Mouse (Mus musculus) CH12.LX (cell line): ENCODE data around the gene Dkkl1. TPM values are rescaled to one million over a fixed set of nuclear protein-coding genes. Genes with fewer than 3 reads are reported as not detected.

Experiments
- DNase-seq: peaks from one replicate; pipeline ENCODE4 v3.0.0-alpha.2; 2013; ENCODE audit errors: extremely low read depth
- H3K27ac ChIP-seq: 2 replicates; pipeline ENCODE4 v1.5.1; 2012; ENCODE audit warnings: low read depth, mild to moderate bottlenecking, control low read depth, moderate library complexity; ENCODE audit not compliant: insufficient read depth
- H3K27me3 ChIP-seq: replicated peaks from 2 replicates; pipeline ENCODE3; 2012; ENCODE audit warnings: inconsistent platforms
- H3K36me3 ChIP-seq, 2 experiments: replicated peaks in 1 of 2; 2 replicates each; pipeline versions ENCODE3 to v1.6.1; 2012; ENCODE audit warnings: inconsistent platforms in 1 of 2, low read length in 1 of 2, mild to moderate bottlenecking in 1 of 2, mixed read lengths in 1 of 2, moderate library complexity in 1 of 2; ENCODE audit not compliant: control insufficient read depth in 1 of 2, insufficient read depth in 1 of 2
- H3K4me1 ChIP-seq, 2 experiments: 2 replicates each; pipeline ENCODE4 v1.6.1; 2012; ENCODE audit warnings: inconsistent platforms in 1 of 2, moderate library complexity in 1 of 2; ENCODE audit not compliant: insufficient read depth in 2 of 2, control insufficient read depth in 1 of 2
- H3K4me2 ChIP-seq: 2 replicates; pipeline ENCODE4 v1.6.1; 2012; ENCODE audit warnings: low read depth, mild to moderate bottlenecking, control low read depth; ENCODE audit not compliant: poor library complexity, insufficient read depth, severe bottlenecking
- H3K4me3 ChIP-seq, 3 experiments: fragments of 150-350 bp in 1 of 3; sonication (generic) in 1 of 3; replicated peaks in 1 of 3; 2 replicates each; pipeline versions ENCODE3 to v1.5.1; 2011 to 2012; ENCODE audit warnings: low read depth in 2 of 3, low read length in 2 of 3, mild to moderate bottlenecking in 2 of 3, moderate library complexity in 2 of 3, control low read depth in 1 of 3, improper control_type of control experiment in 1 of 3, inconsistent platforms in 1 of 3, mixed read lengths in 1 of 3; ENCODE audit not compliant: poor library complexity in 1 of 3
- H3K79me2 ChIP-seq: replicated peaks from 2 replicates; pipeline ENCODE4 v1.6.1; 2012; ENCODE audit warnings: mild to moderate bottlenecking, moderate library complexity; ENCODE audit not compliant: control insufficient read depth, poor library complexity, insufficient read depth, severe bottlenecking; ENCODE audit errors: extremely low read depth
- H3K9ac ChIP-seq: 2 replicates; pipeline ENCODE4 v1.6.1; 2012; ENCODE audit warnings: low read depth, mild to moderate bottlenecking, control low read depth, moderate library complexity; ENCODE audit not compliant: insufficient read depth
- H3K9me3 ChIP-seq: replicated peaks from 2 replicates; pipeline ENCODE3; 2012; ENCODE audit warnings: low read length, inconsistent platforms, mixed read lengths
- CHD2 ChIP-seq: IDR thresholded peaks from 2 replicates; pipeline ENCODE4 v1.6.1; 2011; ENCODE audit warnings: low read length, improper control_type of control experiment
- CTCF ChIP-seq, 2 experiments: IDR thresholded peaks in 1 of 2; conservative IDR thresholded peaks in 1 of 2; 2 replicates each; pipeline ENCODE4 v1.5.1; 2011 to 2012; ENCODE audit warnings: low read depth in 2 of 2, low read length in 2 of 2, improper control_type of control experiment in 1 of 2, inconsistent platforms in 1 of 2, mild to moderate bottlenecking in 1 of 2, moderate library complexity in 1 of 2
- E2F4 ChIP-seq: IDR thresholded peaks from 2 replicates; pipeline ENCODE4 v1.6.1; 2011; ENCODE audit warnings: low read depth, low read length, improper control_type of control experiment; ENCODE audit not compliant: insufficient replicate concordance
- ELF1 ChIP-seq: IDR thresholded peaks from 2 replicates; pipeline ENCODE4 v1.6.1; 2014; ENCODE audit warnings: low read depth, mild to moderate bottlenecking, inconsistent platforms, low read length, improper control_type of control experiment
- GABPA ChIP-seq: IDR thresholded peaks from 2 replicates; pipeline ENCODE4 v1.6.1; 2012; ENCODE audit warnings: low read depth, low read length, improper control_type of control experiment, inconsistent platforms; ENCODE audit not compliant: insufficient replicate concordance
- JUND ChIP-seq: conservative IDR thresholded peaks from 2 replicates; pipeline ENCODE4 v1.6.1; 2011; ENCODE audit warnings: low read depth, low read length, improper control_type of control experiment
- KAT2A ChIP-seq: IDR thresholded peaks from 2 replicates; pipeline ENCODE4 v1.6.1; 2012; ENCODE audit warnings: low read length, improper control_type of control experiment, inconsistent platforms; ENCODE audit not compliant: insufficient replicate concordance
- MAX ChIP-seq: IDR thresholded peaks from 2 replicates; pipeline ENCODE4 v1.6.1; 2011; ENCODE audit warnings: low read length, improper control_type of control experiment
- MAZ ChIP-seq: IDR thresholded peaks from 2 replicates; pipeline ENCODE4 v1.6.1; 2012; ENCODE audit warnings: low read depth, mild to moderate bottlenecking, inconsistent platforms, low read length, improper control_type of control experiment, moderate library complexity
- MEF2A ChIP-seq: IDR thresholded peaks from 2 replicates; pipeline ENCODE4 v1.6.1; 2014; ENCODE audit warnings: low read depth, mild to moderate bottlenecking, inconsistent platforms, low read length, improper control_type of control experiment, borderline replicate concordance
- MXI1 ChIP-seq: IDR thresholded peaks from 2 replicates; pipeline ENCODE4 v1.6.1; 2011; ENCODE audit warnings: mild to moderate bottlenecking, low read depth, low read length, improper control_type of control experiment
- MYC ChIP-seq: IDR thresholded peaks from 2 replicates; pipeline ENCODE4 v1.6.1; 2011; ENCODE audit warnings: low read depth, mild to moderate bottlenecking, improper control_type of control experiment, low read length
- NELFE ChIP-seq: IDR thresholded peaks from 2 replicates; pipeline ENCODE4 v1.6.1; 2011; ENCODE audit warnings: low read depth, low read length, improper control_type of control experiment
- NRF1 ChIP-seq: IDR thresholded peaks from 2 replicates; pipeline ENCODE4 v1.6.1; 2014; ENCODE audit warnings: low read depth, mild to moderate bottlenecking, inconsistent platforms, low read length, improper control_type of control experiment, moderate library complexity
- PAX5 ChIP-seq: IDR thresholded peaks from 2 replicates; pipeline ENCODE4 v1.6.1; 2012; ENCODE audit warnings: low read length, inconsistent platforms, mixed read lengths
- POLR2A ChIP-seq: IDR thresholded peaks from 2 replicates; pipeline ENCODE4 v1.6.1; 2011; ENCODE audit warnings: low read depth, mild to moderate bottlenecking, improper control_type of control experiment, low read length
- RCOR1 ChIP-seq: conservative IDR thresholded peaks from 2 replicates; pipeline ENCODE4 v1.6.1; 2012; ENCODE audit warnings: low read depth, mild to moderate bottlenecking, inconsistent platforms, low read length, improper control_type of control experiment
- SIN3A ChIP-seq: IDR thresholded peaks from 2 replicates; pipeline ENCODE4 v1.6.1; 2012; ENCODE audit warnings: low read length, improper control_type of control experiment, inconsistent platforms
- SMC3 ChIP-seq: IDR thresholded peaks from 2 replicates; pipeline ENCODE4 v1.6.1; 2011; ENCODE audit warnings: low read depth, low read length, improper control_type of control experiment
- TCF12 ChIP-seq: IDR thresholded peaks from 2 replicates; pipeline ENCODE4 v1.6.1; 2014; ENCODE audit warnings: low read depth, mild to moderate bottlenecking, inconsistent platforms, low read length, improper control_type of control experiment
- UBTF ChIP-seq: IDR thresholded peaks from 2 replicates; pipeline ENCODE4 v1.6.1; 2012; ENCODE audit warnings: low read depth, mild to moderate bottlenecking, inconsistent platforms, low read length, improper control_type of control experiment, moderate library complexity
- USF1 ChIP-seq: IDR thresholded peaks from 2 replicates; pipeline ENCODE4 v1.6.1; 2014; ENCODE audit warnings: low read depth, mild to moderate bottlenecking, inconsistent platforms, low read length, improper control_type of control experiment
- ZKSCAN1 ChIP-seq: IDR thresholded peaks from 2 replicates; pipeline ENCODE4 v1.6.1; 2012; ENCODE audit warnings: low read depth, inconsistent platforms, low read length, improper control_type of control experiment, borderline replicate concordance
- dilution Hi-C: fragments of 300-500 bp; cut with MboI; formaldehyde crosslinking; loops from 2 replicates; pipeline ENCODE4 v1.14.3; 2020; ENCODE audit warnings: low sequenced_read_pairs; ENCODE audit not compliant: extremely low pct_unique_long_range_greater_than_20kb, extremely low pct_ligation_motif_present
- in situ Hi-C: fragments of 300-500 bp; cut with MboI; formaldehyde crosslinking; loops from 3 replicates; pipeline ENCODE4 v1.14.3; 2019; ENCODE audit warnings: low sequenced_read_pairs, low pct_ligation_motif_present, low pct_unique_long_range_greater_than_20kb, mixed read lengths
- polyA plus RNA-seq: library from polyadenylated mRNA; unstranded; fragments of >175 nt; gene quantifications from 2 replicates; pipeline ENCODE4 v1.2.1, GENCODE M21; 2012; ENCODE audit warnings: low read depth; ENCODE audit not compliant: insufficient read length
- total RNA-seq, 2 experiments: library from RNA; depleted of rRNA; stranded (reverse); fragments of 300-350 nt in 1 of 2; fragments of >200 nt in 1 of 2; gene quantifications; 2 replicates each; pipeline ENCODE4 v1.2.3; 2012 to 2014

Dkkl1 gene
- total and polyA plus RNA-seq, 3 experiments = 0.24 to 1.6 (median 0.44) TPM

- H3K4me2 ChIP-seq = peak overlapping the region; percentile 56
- no peak overlapping the region for H3K4me3 ChIP-seq
- H3K27ac ChIP-seq = no peak overlapping the region
- H3K79me2 ChIP-seq = no peaks in the 10 kb centered on the region
- no peaks in the 10 kb centered on the region for H3K36me3 ChIP-seq
- in situ Hi-C loops (no loop called here), dilution Hi-C loops (no loop called here)
- H3K9ac ChIP-seq = no peak overlapping the region
- peak; percentile 93 for DNase-seq
- peaks cover 97% of the 10 kb centered on the region for H3K27me3 ChIP-seq
- H3K9me3 ChIP-seq = peaks cover 2% of the 10 kb centered on the region
- TF ChIP-seq MXI1 = peak; percentile 46; the same call in 1 of the 2 replicates
- peak; percentile 76 for TF ChIP-seq NRF1
- TF ChIP-seq E2F4 = no peak
- TF ChIP-seq UBTF = no peak
- peak; percentile 78 for TF ChIP-seq MAX
- TF ChIP-seq RCOR1 = peak; percentile 94
- peak; percentile 40; the same call in 1 of the 2 replicates for TF ChIP-seq TCF12
- no peak for TF ChIP-seq USF1
- no peak for TF ChIP-seq MAZ
- no peak for TF ChIP-seq ZKSCAN1
- no peak for TF ChIP-seq PAX5
- TF ChIP-seq SIN3A = peak; percentile 42; the same call in 1 of the 2 replicates
- TF ChIP-seq JUND = no peak
- peak; percentile 69 for TF ChIP-seq POLR2A
- peak; percentile 33; the same call in 1 of the 2 replicates for TF ChIP-seq NELFE
- no peak for TF ChIP-seq ELF1
- TF ChIP-seq MYC = no peak
- peaks cover 0 to 10% of the 10 kb centered on the region in 2 experiments; a peak in 2 of 4 replicates for H3K4me1 ChIP-seq
These were observed 29.7 kb downstream of the Dkkl1 start for GRCm38 (mm10) chr7:45182199-45182601.

GRCm38 (mm10) chr7:45181540-45181939, 30.4 kb downstream of the Dkkl1 start:
- Histone ChIP-seq H3K27me3 (peaks cover 96% of the 10 kb centered on the region), H3K79me2 (no peaks in the 10 kb centered on the region), H3K4me1 (peaks cover 0 to 10% of the 10 kb centered on the region in 2 experiments; a peak in 2 of 4 replicates), H3K4me3 (no peak overlapping the region), H3K4me2 (no peak overlapping the region), H3K9ac (no peak overlapping the region), H3K27ac (no peak overlapping the region), H3K36me3 (no peaks in the 10 kb centered on the region), H3K9me3 (peaks cover 2% of the 10 kb centered on the region)
- dilution Hi-C loops = no loop called here
- in situ Hi-C loops = no loop called here
- no peak for DNase-seq
- TF ChIP-seq UBTF = no peak
- no peak for TF ChIP-seq USF1
- TF ChIP-seq CHD2 = no peak
- TF ChIP-seq RCOR1 = no peak
- no peak for TF ChIP-seq KAT2A
- no peak for TF ChIP-seq MAZ
- no peak for TF ChIP-seq CTCF (conservative IDR thresholded peaks at IDR 0.05 in 1 of 2, IDR thresholded peaks at IDR 0.05 in 1 of 2; ENCODE audit: low read depth in 2 of 2, low read length in 2 of 2)
- TF ChIP-seq ZKSCAN1 = no peak
- TF ChIP-seq TCF12 = no peak
- TF ChIP-seq SMC3 = no peak
- TF ChIP-seq GABPA = no peak
- no peak for TF ChIP-seq MEF2A
